Mouse (Mus musculus) kidney, postnatal 10 days (tissue): ENCODE data around the gene Ankfn1.

ENCODE experiments used
- DNase-seq: peaks from one replicate; pipeline ENCODE4 v3.0.0; 2021; ENCODE audit warnings: mixed read lengths

Gene Ankfn1

GRCm38 (mm10) chr11:89455647-89456231 lies 321.7 kb downstream of the Ankfn1 start:
- no peak for DNase-seq

- no peak for DNase-seq
These were observed 322.8 kb downstream of the Ankfn1 start for GRCm38 (mm10) chr11:89454702-89455101.

- no peak for DNase-seq
These were observed 324.6 kb downstream of the Ankfn1 start for GRCm38 (mm10) chr11:89452862-89453261.

- no peak for DNase-seq
These were observed 327.0 kb downstream of the Ankfn1 start for GRCm38 (mm10) chr11:89450406-89450805.

- no peak for DNase-seq
These were observed 328.5 kb downstream of the Ankfn1 start for GRCm38 (mm10) chr11:89448986-89449385.

GRCm38 (mm10) chr11:89447477-89447876 lies 330.0 kb downstream of the Ankfn1 start:
- DNase-seq: no peak

GRCm38 (mm10) chr11:89440566-89440965 lies 336.9 kb downstream of the Ankfn1 start:
- DNase-seq: no peak

- peak; percentile 30 for DNase-seq
These were observed 353.1 kb downstream of the Ankfn1 start for GRCm38 (mm10) chr11:89424358-89424757.

GRCm38 (mm10) chr11:89422637-89423036 lies 354.8 kb downstream of the Ankfn1 start:
- no peak for DNase-seq

- no peak for DNase-seq
These were observed 356.6 kb downstream of the Ankfn1 start for GRCm38 (mm10) chr11:89420767-89421438.

- no peak for DNase-seq
These were observed 357.6 kb downstream of the Ankfn1 start for GRCm38 (mm10) chr11:89419863-89420262.

- no peak for DNase-seq
These were observed 358.8 kb downstream of the Ankfn1 start for GRCm38 (mm10) chr11:89418644-89419043.

GRCm38 (mm10) chr11:89416769-89417168 lies 360.7 kb downstream of the Ankfn1 start:
- DNase-seq: no peak

GRCm38 (mm10) chr11:89408774-89409173 lies 368.7 kb downstream of the Ankfn1 start:
- DNase-seq: no peak

- DNase-seq: no peak
These were observed 373.0 kb downstream of the Ankfn1 start for GRCm38 (mm10) chr11:89404489-89404888.

- DNase-seq: no peak
These were observed 374.0 kb downstream of the Ankfn1 start for GRCm38 (mm10) chr11:89403436-89403835.

- no peak for DNase-seq
These were observed 388.6 kb downstream of the Ankfn1 start for GRCm38 (mm10) chr11:89388851-89389250.

- no peak for DNase-seq
These were observed 394.8 kb downstream of the Ankfn1 start for GRCm38 (mm10) chr11:89382634-89383009.

- no peak for DNase-seq
These were observed 395.4 kb downstream of the Ankfn1 start for GRCm38 (mm10) chr11:89381782-89382633.

- DNase-seq: no peak
These were observed 406.5 kb downstream of the Ankfn1 start for GRCm38 (mm10) chr11:89370941-89371340.

GRCm38 (mm10) chr11:89370373-89370772 lies 407.1 kb downstream of the Ankfn1 start:
- no peak for DNase-seq

GRCm38 (mm10) chr11:89363981-89364380 lies 413.5 kb downstream of the Ankfn1 start:
- DNase-seq: no peak

GRCm38 (mm10) chr11:89360895-89361294 lies 416.6 kb downstream of the Ankfn1 start:
- DNase-seq: no peak

- no peak for DNase-seq
These were observed 418.9 kb downstream of the Ankfn1 start for GRCm38 (mm10) chr11:89358546-89358945.
